In the genomic region with DNA sequence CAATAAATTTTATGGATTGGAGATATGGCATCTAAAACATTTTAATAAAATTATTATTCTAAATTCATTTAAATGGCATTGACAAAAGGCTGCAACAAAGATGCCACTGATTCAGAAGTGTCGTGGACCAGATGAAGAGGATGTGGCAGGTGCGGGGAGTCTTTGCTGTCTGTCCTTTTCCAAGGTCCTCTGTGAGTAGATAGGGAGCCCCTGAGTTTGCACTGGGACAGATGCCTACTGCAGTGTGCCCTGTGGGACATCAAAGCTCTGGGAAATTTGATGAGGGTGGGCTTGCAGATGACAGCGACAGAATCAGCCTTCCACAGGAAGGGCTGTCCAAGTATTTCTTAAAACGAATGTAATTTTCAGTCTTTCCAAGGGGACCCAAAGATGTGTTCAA, we compare ENCODE assay signal across 16 mouse cellular contexts.
"Had no signal": no experiment of that assay in that cellular context is flagged by ENCODE, and none has a peak within 500 bp of the region (broad histone marks: within the 10 kb centered on the region; RNA-seq: fewer than 3 reads in every experiment).

No protein-coding gene starts in this region.

- DNase-seq: retina, postnatal 1 day; right cerebral cortex, adult 18-20 months; right cerebral cortex, postnatal 14 days; right cerebral cortex, postnatal 25 days; right cerebral cortex, postnatal 4 days; spleen, adult 18-20 months; thymus, adult 18-20 months; thymus, adult 2 months; thymus, postnatal 14 days; thymus, postnatal 25 days; thymus, postnatal 36 days; thymus, postnatal 4 days had no signal

- H3K36me3 ChIP-seq: neural tube, embryonic 13.5 days; neural tube, embryonic 15.5 days; stomach, embryonic 15.5 days had no signal

- H3K4me2 ChIP-seq: neural tube, embryonic 13.5 days; neural tube, embryonic 15.5 days; stomach, embryonic 15.5 days had no signal

- H3K27ac ChIP-seq: neural tube, embryonic 13.5 days; neural tube, embryonic 15.5 days; stomach, embryonic 15.5 days; stomach, postnatal 0 days had no signal

- H3K27me3 ChIP-seq: neural tube, embryonic 13.5 days; neural tube, embryonic 15.5 days; stomach, embryonic 15.5 days had no signal

- H3K4me3 ChIP-seq: neural tube, embryonic 13.5 days; neural tube, embryonic 15.5 days; stomach, embryonic 15.5 days had no signal

- H3K4me1 ChIP-seq: neural tube, embryonic 15.5 days; stomach, embryonic 15.5 days had no signal

- H3K9me3 ChIP-seq: neural tube, embryonic 13.5 days; neural tube, embryonic 15.5 days; stomach, embryonic 15.5 days had no signal

- H3K9ac ChIP-seq: neural tube, embryonic 13.5 days; neural tube, embryonic 15.5 days; stomach, embryonic 15.5 days had no signal
